Mouse (Mus musculus) C2C12 (cell line): Measurements from ENCODE around the gene Tnfrsf13c.

Source experiments
- CEBPB ChIP-seq: IDR thresholded peaks from one replicate; pipeline ENCODE4 v1.6.1; 2011; ENCODE audit warnings: low read depth, mild to moderate bottlenecking, control low read depth, moderate library complexity
- CTCF ChIP-seq: IDR thresholded peaks from one replicate; pipeline ENCODE4 v1.5.1; 2011; ENCODE audit not compliant: control insufficient read depth, insufficient read depth, insufficient read length
- FOSL1 ChIP-seq: IDR thresholded peaks from one replicate; pipeline ENCODE4 v1.8.0; 2011; ENCODE audit warnings: mild to moderate bottlenecking, low read length; ENCODE audit not compliant: poor library complexity, insufficient read depth, severe bottlenecking
- MAX ChIP-seq: IDR thresholded peaks from one replicate; pipeline ENCODE4 v1.6.1; 2011; ENCODE audit warnings: mild to moderate bottlenecking, control low read depth
- MYOD1 ChIP-seq: IDR thresholded peaks from one replicate; pipeline ENCODE4 v1.6.1; 2011; ENCODE audit warnings: low read depth; ENCODE audit not compliant: control insufficient read depth, insufficient read length
- MYOG ChIP-seq: IDR thresholded peaks from one replicate; pipeline ENCODE4 v1.6.1; 2011; ENCODE audit not compliant: control insufficient read depth, insufficient read length; ENCODE audit errors: extremely low read depth
- USF1 ChIP-seq: IDR thresholded peaks from one replicate; pipeline ENCODE4 v1.6.1; 2011; ENCODE audit warnings: low read depth, mild to moderate bottlenecking, control low read depth, moderate library complexity

GRCm38 (mm10) chr15:82272295-82272694 is 48.1 kb upstream of the Tnfrsf13c start:
- no peak for TF ChIP-seq CTCF
- TF ChIP-seq MYOG, result no peak
- TF ChIP-seq CEBPB, result no peak
- no peak for TF ChIP-seq MAX
- no peak for TF ChIP-seq USF1
- no peak for TF ChIP-seq MYOD1
- TF ChIP-seq FOSL1, result no peak
